Mouse (Mus musculus) cerebellum, postnatal 10 days (tissue): Measurements from ENCODE around the gene Erg.
A peak's percentile ranks its signal among the peaks of the same experiment; 100 is the strongest.

Experiments
- DNase-seq, 2 experiments: peaks; one replicate each; pipeline ENCODE4 v3.0.0; 2021; ENCODE audit warnings: mixed read lengths in 2 of 2

Erg gene

GRCm38 (mm10) chr16:95584751-95585528 is 1.5 kb downstream of the Erg start:
- DNase-seq: no peak

DNA sequence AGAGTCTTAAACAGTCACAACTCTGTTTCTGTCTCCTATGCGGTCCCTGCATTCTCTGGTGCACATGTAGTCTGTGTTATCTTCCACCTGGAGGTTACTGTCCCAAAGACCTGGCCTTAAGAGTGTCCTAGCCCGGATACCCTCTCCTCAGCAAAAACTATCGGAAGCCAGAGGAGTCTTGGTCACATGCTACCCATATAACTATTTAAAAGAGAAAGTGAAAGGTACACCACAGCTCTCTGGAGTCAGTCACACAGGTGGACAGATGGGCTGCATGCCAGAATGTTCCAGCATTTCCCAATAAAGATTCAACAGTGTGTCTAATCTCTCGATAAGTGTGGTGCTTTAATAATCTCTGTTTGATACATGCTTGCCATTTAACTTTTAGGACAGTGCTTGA is 7.1 kb downstream of the Erg start:
- DNase-seq: no peak

DNA sequence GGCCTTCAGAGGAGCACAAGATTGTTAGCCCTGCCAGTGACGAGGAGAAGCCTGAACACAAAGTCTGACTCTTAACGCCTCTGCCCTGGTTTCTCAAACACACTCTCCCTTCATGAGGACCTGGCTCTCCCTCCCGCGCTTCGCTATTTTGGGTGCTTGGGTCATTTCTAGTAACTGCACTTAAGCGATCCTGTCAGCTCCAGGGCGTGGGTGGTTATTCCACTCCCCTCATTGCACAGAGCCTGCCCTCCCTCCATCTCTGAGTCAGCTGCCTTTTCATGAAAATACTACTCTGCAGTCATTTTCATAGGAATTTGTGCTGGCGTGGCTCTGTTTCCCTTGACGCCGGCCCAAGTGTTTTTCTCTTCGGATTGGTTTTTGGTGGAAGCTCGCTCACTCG is 13.2 kb downstream of the Erg start:
- no peak for DNase-seq

GRCm38 (mm10) chr16:95570616-95571015 is 15.8 kb downstream of the Erg start:
- peak; percentile 60 to 61 for DNase-seq

- DNase-seq: no peak
Measured at GRCm38 (mm10) chr16:95556834-95557233, 29.6 kb downstream of the Erg start.

- DNase-seq: no peak
Measured at GRCm38 (mm10) chr16:95553136-95553535, 33.3 kb downstream of the Erg start.

GRCm38 (mm10) chr16:95552495-95552894 is 33.9 kb downstream of the Erg start:
- DNase-seq: peak; percentile 50 to 53

DNA sequence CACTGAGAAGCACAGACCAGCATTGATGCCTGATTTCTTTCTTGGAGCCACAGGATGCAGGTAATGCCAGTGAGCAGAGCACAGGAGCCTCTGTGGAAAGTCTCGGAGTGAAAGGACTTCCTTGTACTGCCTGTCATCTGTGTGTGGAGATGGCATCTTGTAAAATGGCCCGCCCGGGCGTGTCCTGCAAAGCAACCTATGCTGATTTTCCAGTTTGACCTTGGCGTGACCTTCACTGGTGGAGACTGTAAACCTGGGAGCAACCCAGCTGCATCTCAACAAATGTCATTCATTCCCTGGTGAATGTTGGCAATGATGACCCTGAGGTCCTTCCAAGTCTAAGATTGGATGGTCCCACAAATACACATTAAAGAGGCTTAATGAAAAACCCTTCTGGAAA is 35.9 kb downstream of the Erg start:
- DNase-seq: peak in 1 of 2 experiments; percentile 12

DNA sequence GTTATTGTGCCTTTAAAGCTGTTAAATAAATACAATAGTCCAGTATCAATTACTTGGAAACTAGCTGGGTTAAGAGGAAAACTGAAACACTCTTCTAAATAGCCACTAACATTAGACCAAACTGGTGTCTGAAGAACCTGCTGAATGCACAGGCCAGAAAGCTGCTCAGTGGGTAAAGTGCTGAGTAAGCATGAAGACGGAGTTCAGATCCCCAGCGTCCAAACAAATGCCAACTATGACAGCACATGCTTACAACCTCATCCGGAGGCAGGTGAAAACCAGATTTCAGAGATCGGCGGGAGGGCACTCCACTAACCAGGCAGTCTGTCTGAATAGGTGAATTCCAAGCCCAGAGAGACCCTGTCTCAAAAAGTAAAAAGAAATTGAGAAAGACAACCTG is 41.6 kb downstream of the Erg start:
- DNase-seq: no peak

- no peak for DNase-seq
Measured at GRCm38 (mm10) chr16:95543471-95543870, 42.9 kb downstream of the Erg start.

DNA sequence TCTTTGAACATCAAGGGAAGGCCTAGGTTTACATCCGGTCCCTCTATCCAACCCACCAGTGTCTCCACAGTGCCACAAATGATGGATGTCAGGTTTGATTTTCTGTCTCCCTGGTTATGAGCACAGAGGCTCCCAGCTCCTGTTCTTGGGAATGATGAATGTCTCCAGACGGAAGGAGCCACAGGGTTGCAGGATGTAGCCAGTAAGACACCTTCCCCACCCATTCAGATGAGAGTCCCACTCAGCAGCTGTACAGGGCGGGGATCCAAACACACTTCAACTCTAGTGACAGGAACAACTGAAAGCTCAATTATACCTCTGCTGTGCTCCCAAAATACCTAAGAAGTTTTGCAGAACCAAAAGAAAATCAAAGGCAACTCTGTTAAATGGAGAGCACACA is 51.2 kb downstream of the Erg start:
- DNase-seq: no peak

- no peak for DNase-seq
Measured at GRCm38 (mm10) chr16:95532387-95533077, 53.9 kb downstream of the Erg start.

- DNase-seq: no peak
Measured at GRCm38 (mm10) chr16:95527561-95527960, 58.8 kb downstream of the Erg start.

DNA sequence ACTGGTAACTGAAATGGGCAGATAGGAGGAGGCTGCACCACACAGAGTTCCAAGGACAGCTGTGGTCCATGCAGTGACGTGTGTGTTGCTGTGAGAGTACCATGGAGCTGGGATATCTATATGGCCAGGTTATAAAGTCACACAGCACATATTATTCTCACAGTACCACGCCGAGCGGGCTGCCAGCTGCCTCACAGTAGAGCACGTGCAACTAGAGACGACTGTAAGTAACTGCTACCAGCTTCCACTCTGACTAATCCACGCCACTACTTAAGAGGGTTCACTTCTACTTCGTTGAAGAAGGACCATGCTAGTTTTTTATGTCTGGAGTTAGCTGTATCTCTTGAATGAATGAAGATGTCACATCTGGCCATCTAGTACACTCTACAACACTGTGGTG is 66.9 kb downstream of the Erg start:
- no peak for DNase-seq

GRCm38 (mm10) chr16:95506051-95506450 is 80.3 kb downstream of the Erg start:
- DNase-seq: no peak

DNA sequence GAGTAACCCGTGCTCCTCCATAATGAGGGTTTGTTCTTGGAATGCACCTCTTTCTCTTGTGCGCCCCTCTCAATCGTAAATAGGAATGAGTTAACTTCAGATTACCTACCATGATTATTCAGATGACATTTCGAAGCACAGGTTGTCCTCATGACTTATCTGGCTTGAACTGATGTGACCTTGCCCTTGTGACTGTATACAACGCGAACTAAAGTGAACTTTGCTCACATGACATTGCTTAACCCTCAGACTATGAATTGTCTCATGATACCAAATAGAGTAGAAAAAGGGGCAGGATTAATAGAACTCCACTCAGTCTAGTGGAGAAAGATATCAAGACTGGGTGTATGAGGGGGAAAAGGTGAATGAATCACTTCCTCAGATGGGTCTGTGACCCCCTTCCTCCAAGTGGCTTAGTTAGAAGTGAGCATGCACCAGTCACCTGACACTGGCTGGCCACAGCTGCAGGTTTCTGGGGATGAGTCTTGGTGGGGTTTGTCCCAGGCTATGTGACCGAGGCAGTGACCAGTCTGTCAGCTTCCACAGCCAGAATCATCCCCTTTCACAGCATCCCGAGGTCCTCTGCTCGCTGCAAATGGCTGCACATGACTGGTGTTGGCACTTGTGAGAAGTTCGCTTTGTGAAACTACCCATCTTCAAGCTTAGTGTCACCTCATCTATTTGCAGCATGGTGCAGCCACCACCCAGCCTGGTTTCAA is 89.7 kb downstream of the Erg start:
- DNase-seq: no peak

- no peak for DNase-seq
Measured at GRCm38 (mm10) chr16:95494108-95494507, 92.3 kb downstream of the Erg start.

DNA sequence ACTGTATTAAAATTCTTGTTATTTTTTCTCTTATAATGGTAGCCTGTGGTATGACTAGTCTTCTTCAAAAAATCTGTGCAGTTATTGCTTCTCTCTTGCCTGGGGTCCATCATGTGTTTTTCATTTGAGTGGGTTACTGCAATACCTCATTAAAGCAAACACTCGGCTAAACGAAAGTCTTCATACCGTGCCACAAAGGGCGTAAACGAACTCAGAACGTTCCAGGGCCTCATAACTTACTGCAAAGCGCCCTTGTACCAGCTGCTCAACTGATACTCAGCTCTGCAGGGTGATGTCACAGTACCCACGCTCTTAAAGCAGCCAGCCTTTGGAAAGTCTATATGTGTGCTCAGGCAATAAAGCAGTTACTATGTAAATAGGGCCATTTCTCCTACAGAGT is 93.1 kb downstream of the Erg start:
- DNase-seq: no peak

DNA sequence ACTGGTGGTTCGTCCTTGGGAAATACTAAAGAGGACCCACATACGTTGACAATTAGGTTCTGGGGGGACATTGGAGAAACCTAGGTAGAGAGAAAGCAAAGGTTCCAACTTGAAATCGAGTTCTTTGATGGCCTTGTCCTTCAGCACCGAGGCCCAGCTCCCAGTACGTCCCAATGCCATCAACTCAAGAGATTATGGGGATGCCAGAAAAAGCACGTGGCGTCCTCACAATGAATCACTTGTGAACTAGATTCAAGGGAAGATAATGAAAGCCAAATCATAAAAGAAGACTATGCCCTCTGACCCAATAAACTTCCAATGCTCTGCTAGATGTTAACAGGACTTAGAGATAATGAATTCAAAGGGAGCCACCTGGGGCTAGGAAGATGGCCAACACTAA is 94.2 kb downstream of the Erg start:
- no peak for DNase-seq

DNA sequence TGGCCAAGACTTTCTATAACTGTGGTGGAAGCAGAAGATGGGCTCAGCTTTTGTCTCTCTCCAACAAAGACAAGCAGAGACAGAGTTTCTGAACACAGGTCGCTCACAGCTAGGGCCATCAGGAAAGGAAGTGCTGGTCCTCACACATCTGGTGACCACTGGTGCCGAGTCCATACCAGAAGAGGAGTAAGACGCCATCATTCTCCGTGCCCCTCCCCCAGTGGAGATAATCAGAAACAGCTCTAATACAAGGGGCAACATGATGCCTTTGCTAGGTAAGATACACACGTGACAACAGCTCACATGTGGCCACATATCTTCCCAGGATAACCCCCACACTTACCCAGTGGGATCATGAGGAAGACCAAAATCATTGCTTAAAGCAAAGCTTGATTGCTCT is 96.0 kb downstream of the Erg start:
- DNase-seq: no peak

DNA sequence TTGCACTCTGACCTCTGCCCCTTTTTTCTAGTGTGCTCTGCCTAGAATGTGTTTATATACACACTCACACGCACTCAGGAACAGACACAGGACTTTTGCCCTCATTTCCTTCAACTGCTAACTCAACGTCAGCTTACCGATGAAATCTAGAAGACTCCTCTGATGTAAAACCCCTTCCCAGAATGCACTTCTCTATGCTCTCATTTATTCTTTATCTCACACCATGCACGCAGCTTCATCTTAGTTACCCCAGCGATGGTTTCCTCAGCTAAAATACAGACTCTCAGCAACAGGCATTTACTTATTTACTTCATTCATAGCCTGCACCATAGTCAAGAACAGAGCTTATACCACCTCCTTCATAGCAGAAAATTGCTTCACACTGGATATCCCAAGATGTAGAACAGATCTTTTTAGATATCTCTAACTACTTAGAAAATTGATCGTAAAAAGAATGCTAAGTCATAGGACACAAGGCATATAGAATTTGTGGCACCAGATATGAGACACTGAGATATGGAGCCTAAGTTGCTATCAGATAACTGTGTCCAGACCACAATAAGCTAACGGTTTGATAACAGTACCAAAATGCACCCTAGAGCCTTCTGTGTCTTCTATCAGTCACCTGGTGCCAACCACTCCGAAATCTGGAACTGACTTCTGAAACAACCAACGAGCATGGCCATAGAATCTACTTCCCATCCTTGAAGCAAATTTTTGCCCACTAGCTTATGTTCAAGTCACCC is 98.6 kb downstream of the Erg start:
- no peak for DNase-seq

- DNase-seq: no peak
Measured at GRCm38 (mm10) chr16:95481176-95481575, 105.2 kb downstream of the Erg start.

DNA sequence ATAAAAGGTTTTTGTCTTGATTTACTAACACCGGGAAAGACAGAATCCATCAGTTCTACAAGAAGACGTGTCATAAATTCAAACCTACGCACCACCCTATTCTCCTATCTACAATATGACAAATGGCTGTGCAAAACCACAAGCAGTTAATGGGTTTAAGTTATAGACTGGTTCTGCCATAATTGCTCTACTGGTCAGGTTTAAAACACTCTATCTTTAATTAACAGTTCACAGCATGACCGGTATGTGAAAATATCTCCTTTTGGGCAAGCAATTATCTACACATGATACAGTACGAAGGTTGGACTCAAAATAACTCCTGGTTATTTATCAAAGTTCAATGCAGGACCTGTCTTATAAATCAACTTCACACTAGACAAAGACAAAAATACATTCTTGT is 107.8 kb downstream of the Erg start:
- no peak for DNase-seq
